Mouse (Mus musculus) heart, postnatal 10 days (tissue): ENCODE results near the gene Oxct1. TPM values are rescaled to one million over a fixed set of nuclear protein-coding genes. Genes with fewer than 3 reads are reported as not detected.

Source experiments
- DNase-seq, 2 experiments: peaks; one replicate each; pipeline ENCODE4 v3.0.0; 2021
- intact Hi-C: fragments of 180-260 bp; cut with DNase I; formaldehyde crosslinking; loops from one replicate; pipeline ENCODE4 v1.15.1; 2025
- total RNA-seq, 2 experiments: library from RNA; stranded (reverse); gene quantifications; 2 replicates each; pipeline ENCODE4 v1.2.3; 2021

Oxct1 gene
- total RNA-seq, 2 experiments from 2014 or later: 229 to 262 TPM

GRCm38 (mm10) chr15:4026831-4027584, 825 bp downstream of the Oxct1 start:
- intact Hi-C loops: loop anchor here (1.0 to 5.0 kb wide), 3 partner anchors 32 to 65 kb away; partner anchors contain the start of genes AW549877 and Fbxo4
- DNase-seq: peak; percentile 90 to 94

DNA sequence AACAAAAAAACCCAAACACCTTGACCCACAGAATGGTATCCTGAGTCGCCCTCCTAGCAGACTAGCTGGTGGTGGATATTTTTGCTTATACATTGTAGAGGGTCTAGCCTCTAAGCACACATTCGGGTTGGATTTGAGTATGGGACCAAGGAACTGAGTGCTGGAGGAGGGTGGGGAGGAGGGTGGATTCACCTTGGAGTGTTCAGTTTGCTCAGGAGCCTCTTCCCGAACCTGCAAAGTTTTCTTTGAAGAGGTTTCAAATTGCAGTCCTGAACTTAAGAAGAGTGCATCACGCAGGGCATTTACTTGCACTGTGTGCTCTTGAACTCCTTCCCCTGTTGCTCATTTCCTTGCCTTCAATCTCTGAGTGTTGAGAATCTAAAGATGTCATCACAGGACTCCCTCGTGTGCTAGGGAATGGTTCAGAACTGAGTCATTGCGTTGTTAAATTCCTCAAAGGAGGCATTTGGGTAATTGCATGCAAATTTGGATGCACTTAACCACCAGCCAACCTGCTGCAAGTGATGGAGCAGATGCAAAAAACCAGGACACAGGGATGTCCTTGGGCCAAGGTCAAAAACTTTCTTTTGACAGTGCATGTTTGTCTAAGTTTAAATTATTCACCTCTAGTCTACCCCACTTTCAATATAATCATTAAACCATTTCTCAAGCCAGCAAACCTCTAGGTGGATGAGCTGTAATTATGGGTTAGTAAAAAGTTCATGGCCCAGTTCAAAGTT, 1.7 kb downstream of the Oxct1 start:
- intact Hi-C loops: loop anchor here (5.0 kb wide), 2 partner anchors 51 to 66 kb away; partner anchors contain the start of gene Fbxo4
- DNase-seq: peak in 1 of 2 experiments; percentile 17

DNA sequence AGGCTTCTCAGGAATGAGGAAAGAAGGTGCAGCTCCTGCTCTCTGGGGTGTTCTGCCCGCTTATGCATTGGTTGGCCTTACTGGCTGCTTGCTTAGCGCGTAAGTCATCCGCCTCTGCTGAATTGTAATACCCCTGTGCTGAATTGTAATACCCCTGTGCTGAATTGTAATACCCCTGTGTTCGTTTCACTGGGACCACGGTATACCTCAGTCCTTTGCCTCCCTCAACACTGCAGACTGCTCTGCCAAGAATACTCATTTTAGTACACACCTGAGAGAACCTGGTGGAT, 2.2 kb downstream of the Oxct1 start:
- intact Hi-C loops: loop anchor here (5.0 kb wide), 2 partner anchors 51 to 66 kb away; partner anchors contain the start of gene Fbxo4
- DNase-seq: no peak

DNA sequence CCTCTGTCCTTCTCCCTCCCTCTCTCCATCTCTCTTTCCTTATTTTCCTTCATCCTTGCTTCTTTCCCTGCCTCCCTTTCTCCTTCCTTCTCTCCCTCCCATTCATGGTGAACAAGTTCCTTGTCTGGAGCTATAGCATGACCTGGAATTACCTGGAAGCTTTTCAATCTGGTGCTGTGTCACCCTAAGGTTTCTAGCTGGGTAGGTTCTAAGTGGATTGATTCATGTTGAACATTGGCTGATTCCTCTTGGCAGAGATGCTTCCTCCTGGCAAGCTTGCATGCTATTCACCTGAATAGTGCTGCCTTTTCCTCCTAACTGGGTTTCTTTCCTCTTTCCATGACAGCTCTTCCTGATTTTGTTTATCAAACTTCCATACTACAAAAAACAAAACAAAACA, 2.8 kb downstream of the Oxct1 start:
- intact Hi-C loops: loop anchor here (5.0 kb wide), 2 partner anchors 52 to 67 kb away; partner anchors contain the start of gene Fbxo4
- DNase-seq: no peak

- intact Hi-C loops: no loop called here
- DNase-seq: peak; percentile 32 to 33
These were observed 7.2 kb downstream of the Oxct1 start for GRCm38 (mm10) chr15:4033168-4034004.

GRCm38 (mm10) chr15:4042423-4042822, 16.2 kb downstream of the Oxct1 start:
- DNase-seq: no peak
- intact Hi-C loops: loop anchor here (5.0 kb wide), 2 partner anchors 45 to 745 kb away; partner anchors contain the start of gene AW549877

DNA sequence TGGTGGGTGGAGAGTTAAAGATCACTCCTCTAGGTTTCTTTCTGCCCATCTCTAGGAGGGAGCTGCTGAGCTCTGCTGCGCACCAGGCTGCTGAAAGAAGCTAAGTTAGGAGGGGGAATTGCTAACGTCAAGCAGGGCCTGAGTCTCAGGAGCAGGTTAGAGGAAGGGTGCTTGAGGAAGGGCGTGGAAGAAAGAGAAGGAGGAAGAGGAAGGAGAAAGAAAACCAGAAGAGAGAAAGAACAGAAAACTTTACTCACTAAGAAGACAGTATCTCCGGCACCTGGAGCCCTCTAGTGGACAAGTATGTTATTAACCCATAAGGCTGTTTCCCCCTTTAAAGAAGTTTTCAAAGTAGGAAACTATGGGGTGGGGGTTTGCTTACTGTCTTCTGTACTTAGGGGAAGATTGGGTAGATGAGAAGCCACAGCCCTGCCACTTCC, 16.9 kb downstream of the Oxct1 start:
- intact Hi-C loops: loop anchor here (1.0 to 5.0 kb wide), 3 partner anchors 46 to 746 kb away; partner anchors contain the start of gene AW549877
- DNase-seq: peak; percentile 27 to 50

GRCm38 (mm10) chr15:4056627-4057026, 30.4 kb downstream of the Oxct1 start:
- intact Hi-C loops: loop anchor here (5.0 kb wide), 2 partner anchors 1011 to 1051 kb away; partner anchors contain the start of gene Card6
- DNase-seq: peak in 1 of 2 experiments; percentile 47

GRCm38 (mm10) chr15:4063574-4063973, 37.4 kb downstream of the Oxct1 start:
- no peak for DNase-seq
- intact Hi-C loops: no loop called here

DNA sequence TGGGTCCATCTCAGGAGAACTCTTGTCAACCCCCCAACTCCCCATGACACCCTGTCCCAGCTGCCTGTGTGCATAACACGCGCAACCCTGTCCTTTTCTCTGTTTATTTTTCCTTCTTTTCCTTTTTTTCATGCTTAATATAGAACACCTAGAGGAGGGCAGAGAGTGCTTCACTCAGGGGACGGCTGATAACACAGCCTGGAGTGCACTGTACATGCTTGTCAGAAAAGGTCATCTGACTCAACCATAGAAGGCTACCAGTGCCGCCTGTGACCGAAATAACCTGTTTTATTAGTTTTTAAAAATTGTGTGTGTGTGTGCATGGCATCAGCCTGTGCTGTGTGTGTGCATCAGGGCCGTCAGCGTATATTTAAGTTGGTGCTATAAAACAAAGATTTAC, 37.8 kb downstream of the Oxct1 start:
- no peak for DNase-seq
- intact Hi-C loops: no loop called here

DNA sequence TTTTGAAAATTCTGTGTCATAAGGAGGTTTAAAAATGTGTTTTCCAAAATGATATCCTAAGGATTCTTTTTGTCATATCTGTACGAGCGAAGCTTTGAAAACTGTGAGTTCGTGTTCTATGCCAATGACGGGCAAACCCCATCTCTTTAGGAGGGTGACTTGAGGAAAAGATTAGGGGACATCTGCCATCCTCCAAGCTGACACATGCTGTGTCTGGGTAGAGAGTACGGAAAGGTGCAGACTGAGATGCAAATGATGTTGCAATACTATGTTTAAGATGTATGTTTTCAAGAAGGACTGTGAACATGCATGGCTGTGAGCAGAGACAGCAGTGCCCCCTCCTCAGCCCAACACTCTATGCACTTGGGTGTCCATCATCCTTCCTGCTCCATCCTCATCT, 38.5 kb downstream of the Oxct1 start:
- intact Hi-C loops: no loop called here

GRCm38 (mm10) chr15:4067273-4067990, 41.2 kb downstream of the Oxct1 start:
- no peak for DNase-seq
- intact Hi-C loops: no loop called here

More for the DNA sequence above, 38.5 kb downstream of the Oxct1 start:
- no peak for DNase-seq

- DNase-seq: no peak
- intact Hi-C loops: no loop called here
These were observed 51.8 kb downstream of the Oxct1 start for GRCm38 (mm10) chr15:4077978-4078377.

DNA sequence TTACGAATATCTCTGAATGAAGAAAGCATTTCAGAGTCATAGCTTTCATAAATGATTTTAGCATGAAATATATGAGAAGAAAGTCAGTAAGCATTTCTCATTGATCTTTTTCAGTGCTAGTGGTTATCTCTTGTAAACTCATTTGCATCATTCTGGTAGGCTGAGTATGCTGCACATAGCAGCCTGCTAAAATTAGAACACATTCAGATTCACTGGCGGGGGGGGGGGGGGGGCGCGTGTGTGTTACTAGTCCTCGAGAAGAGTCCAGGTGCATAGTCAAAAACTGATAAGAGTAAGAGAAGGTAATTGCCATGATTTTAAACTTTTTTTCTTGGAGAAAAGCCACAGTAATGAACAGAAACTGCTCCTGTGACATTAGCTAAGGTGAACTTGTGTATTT, 52.6 kb downstream of the Oxct1 start:
- no peak for DNase-seq
- intact Hi-C loops: no loop called here

DNA sequence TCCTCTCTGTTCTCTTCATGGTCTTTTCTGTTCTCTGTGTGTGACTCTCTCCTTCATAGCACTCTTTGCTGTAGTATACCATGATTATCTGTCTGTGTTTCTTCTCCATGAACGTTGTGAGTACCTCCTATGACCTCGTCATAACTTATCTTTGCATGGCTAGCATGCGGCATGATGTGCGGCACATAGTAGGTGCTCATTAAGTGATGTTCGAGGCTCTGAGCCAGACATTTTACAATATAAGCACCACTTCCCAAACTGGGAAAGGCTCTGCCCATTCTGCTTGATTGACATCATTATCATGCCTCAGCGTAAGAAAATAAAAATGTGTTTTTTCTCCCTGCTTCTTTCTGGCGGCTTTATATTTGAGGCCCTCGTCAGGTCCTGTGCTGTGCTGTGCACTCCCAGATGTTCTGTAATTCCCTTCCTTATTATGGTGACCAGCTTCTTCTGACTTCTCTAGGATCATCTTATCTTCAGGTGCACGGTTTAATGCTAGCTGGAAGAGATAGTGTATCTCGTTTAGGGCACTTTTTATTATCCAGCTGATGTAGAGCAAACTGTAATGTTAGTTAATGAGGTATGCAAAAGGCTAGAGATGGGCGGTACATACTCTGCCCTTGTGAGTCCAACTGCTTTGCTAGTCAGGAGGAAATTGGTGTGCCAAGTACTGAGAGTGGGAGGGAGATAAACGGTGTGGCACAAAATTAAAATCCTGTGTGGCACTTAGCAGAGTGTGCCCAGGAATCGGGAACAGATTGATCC, 53.4 kb downstream of the Oxct1 start:
- intact Hi-C loops: no loop called here
- no peak for DNase-seq

- DNase-seq: no peak
- intact Hi-C loops: no loop called here
These were observed 59.6 kb downstream of the Oxct1 start for GRCm38 (mm10) chr15:4085600-4086384.

DNA sequence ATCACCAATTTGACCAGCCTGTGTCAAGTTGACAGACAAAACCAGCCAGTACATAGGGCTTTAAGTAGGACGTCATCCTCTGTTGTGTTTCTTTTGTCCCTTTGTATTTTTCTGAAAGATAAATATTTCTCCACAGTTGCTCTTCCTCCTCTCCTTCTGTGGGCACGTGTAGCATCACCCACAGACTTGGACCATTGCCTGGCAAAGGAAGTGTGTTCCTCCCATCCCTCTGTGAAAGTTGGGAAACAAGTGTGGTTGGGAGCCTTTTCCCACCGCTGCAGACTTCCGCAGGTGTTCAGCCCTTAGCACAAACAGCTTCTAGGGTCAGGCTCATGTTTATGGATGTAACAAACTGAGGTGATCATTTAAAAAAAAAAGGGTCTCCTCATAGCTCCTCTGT, 61.3 kb downstream of the Oxct1 start:
- intact Hi-C loops: no loop called here
- DNase-seq: no peak

- no peak for DNase-seq
- intact Hi-C loops: no loop called here
These were observed 61.7 kb downstream of the Oxct1 start for GRCm38 (mm10) chr15:4087914-4088313.

GRCm38 (mm10) chr15:4090601-4091000, 64.4 kb downstream of the Oxct1 start:
- no peak for DNase-seq
- intact Hi-C loops: no loop called here
